Mouse (Mus musculus) ES-Bruce4 (cell line): ENCODE results near the gene Rapgef4. TPM values are rescaled to one million over a fixed set of nuclear protein-coding genes. Genes with fewer than 3 reads are reported as not detected.

Experiments used
- H3K27ac ChIP-seq: 2 replicates; pipeline ENCODE4 v1.5.1; 2012; ENCODE audit warnings: low read length, inconsistent platforms; ENCODE audit not compliant: insufficient read depth
- H3K27me3 ChIP-seq: 2 replicates; pipeline ENCODE4 v1.6.1; 2012; ENCODE audit warnings: mild to moderate bottlenecking, low read length, inconsistent platforms; ENCODE audit not compliant: control insufficient read depth, poor library complexity, insufficient read depth, severe bottlenecking
- H3K36me3 ChIP-seq: 2 replicates; pipeline ENCODE4 v1.6.1; 2012; ENCODE audit warnings: inconsistent platforms, mild to moderate bottlenecking, low read length, moderate library complexity; ENCODE audit not compliant: control insufficient read depth, poor library complexity, insufficient read depth, severe bottlenecking
- H3K4me1 ChIP-seq: one replicate; pipeline ENCODE4 v1.8.1; 2011; ENCODE audit warnings: low read length; ENCODE audit not compliant: control insufficient read depth, insufficient read depth
- H3K4me3 ChIP-seq: 2 replicates; pipeline ENCODE4 v1.5.1; 2011; ENCODE audit warnings: low read depth, mild to moderate bottlenecking, low read length
- H3K9ac ChIP-seq: 2 replicates; pipeline ENCODE4 v1.6.1; 2012; ENCODE audit warnings: low read depth, mild to moderate bottlenecking, inconsistent platforms; ENCODE audit not compliant: poor library complexity, severe bottlenecking
- H3K9me3 ChIP-seq: replicated peaks from 2 replicates; pipeline ENCODE4 v1.6.1; 2012; ENCODE audit warnings: mild to moderate bottlenecking, low read length, inconsistent platforms; ENCODE audit not compliant: control insufficient read depth, poor library complexity, insufficient read depth, severe bottlenecking
- CTCF ChIP-seq: IDR thresholded peaks from one replicate; pipeline ENCODE4 v1.8.1; 2011; ENCODE audit warnings: low read depth, low read length
- EP300 ChIP-seq: IDR thresholded peaks from 2 replicates; pipeline ENCODE4 v1.6.1; 2011; ENCODE audit warnings: low read depth, low read length; ENCODE audit not compliant: insufficient read depth
- POLR2A ChIP-seq: IDR thresholded peaks from one replicate; pipeline ENCODE4 v1.8.1; 2011; ENCODE audit warnings: low read length; ENCODE audit not compliant: insufficient read depth
- polyA plus RNA-seq: library from polyadenylated mRNA; stranded (reverse); fragments of >200 nt; gene quantifications from 2 replicates; pipeline ENCODE4 v1.2.4, GENCODE M21; 2011; ENCODE audit warnings: low read depth; ENCODE audit not compliant: missing spikeins, insufficient read depth, insufficient read length

Rapgef4 gene
- polyA plus RNA-seq, 1 experiment = not detected

GRCm38 (mm10) chr2:72044191-72044590, 63.2 kb downstream of the Rapgef4 start:
- Histone ChIP-seq H3K4me3 (no peak overlapping the region), H3K27me3 (0 out of 2 replicates have a peak, but pooled peaks cover 2% of the 10 kb centered on the region), H3K4me1 (no peaks in the 10 kb centered on the region), H3K9me3 (no peaks in the 10 kb centered on the region), H3K9ac (no peak overlapping the region), H3K27ac (no peak overlapping the region), H3K36me3 (no peaks in the 10 kb centered on the region)
- TF ChIP-seq POLR2A (no peak), CTCF (no peak), EP300 (no peak)

- Histone ChIP-seq H3K9me3 (no peaks in the 10 kb centered on the region), H3K36me3 (no peaks in the 10 kb centered on the region), H3K4me3 (no peak overlapping the region), H3K4me1 (no peaks in the 10 kb centered on the region), H3K27ac (no peak overlapping the region), H3K9ac (no peak overlapping the region), H3K27me3 (0 out of 2 replicates have a peak, but pooled peaks cover 2% of the 10 kb centered on the region)
- TF ChIP-seq CTCF (no peak), EP300 (no peak), POLR2A (no peak)
Observed at GRCm38 (mm10) chr2:72045024-72045423, 64.0 kb downstream of the Rapgef4 start.

- H3K36me3 ChIP-seq = no peaks in the 10 kb centered on the region
- no peaks in the 10 kb centered on the region for H3K9me3 ChIP-seq
- no peak overlapping the region for H3K27ac ChIP-seq
- 0 out of 2 replicates have a peak, but pooled peaks cover 2% of the 10 kb centered on the region for H3K27me3 ChIP-seq
- no peaks in the 10 kb centered on the region for H3K4me1 ChIP-seq
- no peak overlapping the region for H3K4me3 ChIP-seq
- no peak overlapping the region for H3K9ac ChIP-seq
- TF ChIP-seq POLR2A = no peak
- TF ChIP-seq CTCF = no peak
- TF ChIP-seq EP300 = no peak
Observed at GRCm38 (mm10) chr2:72045659-72046058, 64.6 kb downstream of the Rapgef4 start.

GRCm38 (mm10) chr2:72050451-72050850, 69.4 kb downstream of the Rapgef4 start:
- H3K4me1 ChIP-seq = no peaks in the 10 kb centered on the region
- H3K4me3 ChIP-seq = no peak overlapping the region
- H3K9me3 ChIP-seq = no peaks in the 10 kb centered on the region
- H3K9ac ChIP-seq = no peak overlapping the region
- no peaks in the 10 kb centered on the region for H3K36me3 ChIP-seq
- TF ChIP-seq POLR2A = no peak
- no peak for TF ChIP-seq CTCF
- no peak for TF ChIP-seq EP300
- H3K27me3 ChIP-seq = 0 out of 2 replicates have a peak, but pooled peaks cover 2% of the 10 kb centered on the region
- no peak overlapping the region for H3K27ac ChIP-seq

GRCm38 (mm10) chr2:72054280-72054679, 73.2 kb downstream of the Rapgef4 start:
- Histone ChIP-seq H3K4me1 (no peaks in the 10 kb centered on the region), H3K36me3 (no peaks in the 10 kb centered on the region), H3K27ac (no peak overlapping the region), H3K9ac (no peak overlapping the region), H3K4me3 (no peak overlapping the region), H3K9me3 (no peaks in the 10 kb centered on the region), H3K27me3 (no peaks in the 10 kb centered on the region)
- TF ChIP-seq EP300 (no peak), CTCF (no peak), POLR2A (no peak)

GRCm38 (mm10) chr2:72054736-72055135, 73.7 kb downstream of the Rapgef4 start:
- Histone ChIP-seq H3K27me3 (no peaks in the 10 kb centered on the region), H3K36me3 (no peaks in the 10 kb centered on the region), H3K4me3 (no peak overlapping the region), H3K9ac (no peak overlapping the region), H3K27ac (no peak overlapping the region), H3K4me1 (no peaks in the 10 kb centered on the region), H3K9me3 (no peaks in the 10 kb centered on the region)
- TF ChIP-seq CTCF (no peak), POLR2A (no peak), EP300 (no peak)
